Mouse (Mus musculus) liver, embryonic 12.5 days (tissue): ENCODE results near the gene Tagln. TPM values are rescaled to one million over a fixed set of nuclear protein-coding genes. Genes with fewer than 3 reads are reported as not detected.
A peak's percentile ranks its signal among the peaks of the same experiment; 100 is the strongest.

Experiments
- ATAC-seq: fragments of 200-750 bp; cut with Nextera tagmentation; 2 replicates; pipeline ENCODE4 v1.8.0; 2017; ENCODE audit warnings: moderate number of reproducible peaks, mild to moderate bottlenecking, moderate library complexity
- H3K27ac ChIP-seq: fragments of 300-500 bp; sonication (generic); 2 replicates; pipeline ENCODE4 v1.5.1; 2016; ENCODE audit warnings: mild to moderate bottlenecking
- H3K27me3 ChIP-seq: fragments of 300-500 bp; sonication (generic); replicated peaks from 2 replicates; pipeline ENCODE4 v1.6.1; 2016; ENCODE audit warnings: mild to moderate bottlenecking, moderate library complexity
- H3K36me3 ChIP-seq: fragments of 300-500 bp; sonication (generic); 2 replicates; pipeline ENCODE4 v1.6.1; 2016; ENCODE audit warnings: mild to moderate bottlenecking, moderate library complexity
- H3K4me1 ChIP-seq: fragments of 300-500 bp; sonication (generic); 2 replicates; pipeline ENCODE4 v1.6.1; 2016
- H3K4me2 ChIP-seq: fragments of 300-500 bp; sonication (generic); 2 replicates; pipeline ENCODE4 v1.6.1; 2016; ENCODE audit warnings: mild to moderate bottlenecking, moderate library complexity
- H3K4me3 ChIP-seq: fragments of 300-500 bp; sonication (generic); 2 replicates; pipeline ENCODE4 v1.5.1; 2016; ENCODE audit warnings: mild to moderate bottlenecking, moderate library complexity
- H3K9ac ChIP-seq: fragments of 300-500 bp; sonication (generic); 2 replicates; pipeline ENCODE4 v1.6.1; 2016; ENCODE audit warnings: mild to moderate bottlenecking, moderate library complexity
- H3K9me3 ChIP-seq: fragments of 300-500 bp; sonication (generic); replicated peaks from 2 replicates; pipeline ENCODE4 v1.6.1; 2016; ENCODE audit warnings: mild to moderate bottlenecking, moderate library complexity
- WGBS: fragments of 180-500 bp; shearing (Covaris S2); methylation state at CpG from one replicate; pipeline ENCODE4 v1.1.7; 2016; ENCODE audit not compliant: insufficient replicate concordance; 5-methylcytosine and 5-hydroxymethylcytosine counted together
- polyA plus RNA-seq: library from polyadenylated mRNA; unstranded; fragments of >200 nt; fragmentation: Nextera tagmentation; extraction: Ambion mirVana; gene quantifications from 2 replicates; pipeline ENCODE4 v1.2.1, GENCODE M21; 2016

Tagln gene
- polyA plus RNA-seq, 1 experiment from 2014 or later = 9.2 TPM

DNA sequence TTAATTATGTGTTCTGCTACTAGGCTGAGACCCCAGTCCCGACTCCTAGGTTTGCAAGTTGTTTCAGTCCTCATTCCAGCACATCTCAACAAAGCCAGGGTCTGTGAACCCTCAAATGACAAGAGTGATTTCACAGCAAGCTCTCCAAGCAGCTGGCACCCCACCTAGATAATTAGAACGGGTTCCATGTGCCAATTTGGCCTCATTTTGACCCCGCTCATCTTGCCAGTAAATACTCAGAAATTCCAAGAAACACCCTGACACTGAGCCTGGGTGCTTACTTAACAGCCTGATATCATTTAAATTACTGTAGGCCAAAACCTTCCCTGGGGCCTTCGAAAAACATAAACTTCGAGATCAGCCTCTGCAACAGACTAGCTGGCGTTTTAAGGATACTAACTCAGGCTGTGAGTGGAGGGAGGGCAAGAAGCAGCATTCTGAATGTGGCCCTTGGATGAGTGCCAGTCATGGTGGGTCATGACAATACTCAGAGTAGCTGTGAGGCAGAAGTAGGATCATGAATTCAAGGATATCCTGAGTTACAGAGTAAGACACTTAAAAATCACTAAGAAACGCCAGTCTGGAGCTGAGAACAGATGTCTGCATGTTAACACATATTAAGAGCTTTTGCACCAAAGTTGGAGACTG, 22.3 kb upstream of the Tagln start:
- Histone ChIP-seq H3K27me3 (no peaks in the 10 kb centered on the region), H3K4me2 (no peak overlapping the region), H3K4me3 (no peak overlapping the region), H3K36me3 (peaks cover 25% of the 10 kb centered on the region), H3K9me3 (no peaks in the 10 kb centered on the region), H3K4me1 (peaks cover 28% of the 10 kb centered on the region), H3K9ac (no peak overlapping the region), H3K27ac (no peak overlapping the region)
- 72% methylated on average over 7 of the region's 7 CpGs for WGBS
- ATAC-seq = no peak

DNA sequence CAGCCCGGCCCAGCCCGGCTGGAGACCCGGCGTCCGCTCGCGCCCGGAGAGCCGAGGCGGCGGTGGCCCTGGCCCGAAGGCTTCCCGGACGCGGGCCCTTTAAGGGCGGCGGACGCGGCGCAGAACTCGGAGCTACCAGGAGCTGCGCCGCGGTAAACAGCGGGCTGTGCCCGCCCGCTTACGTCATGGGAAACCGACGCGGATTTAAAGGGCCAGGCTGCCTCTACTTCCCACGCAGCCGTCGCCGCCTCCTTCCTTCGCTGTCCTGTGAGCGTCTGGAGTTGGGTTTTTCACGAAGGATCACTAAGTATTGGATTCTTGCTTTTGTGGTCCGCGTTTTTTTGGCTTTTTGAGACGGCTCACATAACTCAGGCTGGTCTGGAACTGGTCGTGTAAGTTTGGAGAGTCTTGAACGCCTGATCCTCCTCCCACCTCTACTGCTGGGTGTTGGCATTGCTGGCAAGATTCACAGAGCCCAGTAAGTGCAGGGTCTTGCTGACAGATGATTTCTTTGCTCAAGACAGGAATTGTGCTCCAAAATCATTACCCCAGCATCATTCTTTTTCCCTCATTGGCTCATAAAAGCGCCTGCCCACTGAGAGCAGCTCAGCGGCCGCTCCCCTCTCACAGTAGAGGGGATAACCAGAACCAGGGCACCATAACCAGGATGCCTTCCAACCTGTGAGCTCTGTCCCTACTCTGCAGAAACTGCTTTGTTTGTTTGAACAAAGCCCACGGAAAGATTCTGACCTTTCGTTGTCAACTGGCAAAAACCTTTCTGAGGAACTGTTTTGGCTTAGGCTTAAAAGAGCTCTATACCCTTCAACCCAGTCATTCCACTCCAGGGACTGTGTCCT, 19.5 kb upstream of the Tagln start, which contains the start of gene Sidt2:
Sidt2 (minus strand) TSS at position 152 of the 857 bp plus-strand sequence.
- peak; percentile 94 for ATAC-seq
- Histone ChIP-seq H3K27ac (peak within 1 kb of the TSS; percentile 90), H3K4me2 (peak within 1 kb of the TSS; percentile 90), H3K9me3 (no peaks in the 10 kb centered on the region), H3K36me3 (peaks cover 28% of the 10 kb centered on the region), H3K9ac (peak within 1 kb of the TSS; percentile 93), H3K4me3 (peak within 1 kb of the TSS; percentile 80), H3K4me1 (peaks cover 35% of the 10 kb centered on the region), H3K27me3 (no peaks in the 10 kb centered on the region)
- 2% methylated on average over 48 of the region's 48 CpGs for WGBS

GRCm38 (mm10) chr9:45954294-45955106, 18.6 kb upstream of the Tagln start:
- peak overlapping the region; percentile 93 for H3K9ac ChIP-seq
- H3K4me1 ChIP-seq = peaks cover 33% of the 10 kb centered on the region
- peak overlapping the region; percentile 80 for H3K4me3 ChIP-seq
- under 1% methylated on average over 59 of the region's 63 CpGs for WGBS
- no peaks in the 10 kb centered on the region for H3K27me3 ChIP-seq
- H3K36me3 ChIP-seq = peaks cover 36% of the 10 kb centered on the region
- H3K4me2 ChIP-seq = peak overlapping the region; percentile 90
- ATAC-seq = peak; percentile 72
- H3K9me3 ChIP-seq = no peaks in the 10 kb centered on the region
- H3K27ac ChIP-seq = peak overlapping the region; percentile 90

DNA sequence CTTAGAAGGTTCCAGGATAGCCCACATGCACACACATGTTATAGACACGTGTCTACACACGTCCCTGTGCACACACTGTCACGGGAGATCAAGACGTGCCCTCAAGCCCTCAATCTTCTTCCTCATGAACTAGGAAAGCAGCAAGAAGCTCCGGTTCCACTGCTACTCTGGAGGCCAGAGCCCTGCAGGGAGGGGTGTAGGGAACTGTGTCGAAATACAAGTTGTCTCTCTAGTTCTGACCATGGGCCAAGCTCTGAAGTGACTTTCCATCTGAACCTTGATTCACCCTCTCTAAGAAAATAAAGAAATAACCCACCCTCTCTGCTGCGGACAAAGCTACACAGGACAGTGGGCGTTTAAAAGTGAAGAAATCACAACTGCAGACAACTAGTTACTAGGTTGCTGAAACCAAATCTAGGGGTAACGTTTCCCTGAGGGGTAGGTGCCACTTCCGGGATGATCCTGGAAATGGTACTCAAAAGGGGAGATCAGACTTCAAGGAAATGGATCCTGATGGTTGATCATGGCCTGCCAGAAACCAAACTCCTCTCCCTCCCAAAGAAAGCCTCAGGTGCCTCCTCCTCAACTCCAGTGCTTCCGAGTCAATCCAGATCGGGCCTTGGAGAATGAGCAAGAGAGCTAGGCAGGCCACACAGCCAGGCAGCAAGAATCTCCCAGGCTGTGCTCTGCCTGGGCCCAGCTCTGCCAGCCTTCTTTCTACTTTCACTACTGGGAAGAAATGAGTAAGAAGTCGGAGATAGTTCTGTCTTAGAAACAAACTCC, 17.8 kb upstream of the Tagln start:
- no peak for ATAC-seq
- 58% methylated on average over 13 of the region's 13 CpGs for WGBS

DNA sequence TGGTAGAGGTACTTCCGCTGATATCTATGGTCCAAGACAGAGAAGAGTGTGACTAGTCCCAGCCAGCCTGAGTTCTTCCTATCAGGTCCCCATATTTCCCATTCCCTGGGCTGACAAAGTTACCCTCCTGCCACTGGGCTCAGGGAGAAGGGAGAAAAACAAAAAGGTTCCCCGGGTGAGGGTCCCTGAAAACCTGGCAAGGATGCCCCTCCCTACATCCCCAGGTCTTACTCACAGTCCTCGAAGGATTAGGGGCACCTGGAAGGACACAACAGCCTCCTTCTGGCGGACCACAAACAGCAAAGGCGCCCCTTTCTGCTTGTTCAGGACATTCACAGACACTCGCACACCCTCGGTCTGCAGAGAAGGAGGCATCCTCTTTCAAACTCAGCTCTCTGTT, 17.0 kb upstream of the Tagln start:
- no peaks in the 10 kb centered on the region for H3K9me3 ChIP-seq
- no peaks in the 10 kb centered on the region for H3K27me3 ChIP-seq
- WGBS = 83% methylated on average over 7 of the region's 7 CpGs
- H3K4me2 ChIP-seq = peak overlapping the region; percentile 90
- no peak for ATAC-seq
- peak overlapping the region; percentile 80 for H3K4me3 ChIP-seq
- H3K36me3 ChIP-seq = peaks cover 52% of the 10 kb centered on the region
- H3K4me1 ChIP-seq = peaks cover 33% of the 10 kb centered on the region
- H3K9ac ChIP-seq = peak overlapping the region; percentile 93; the same call in 1 of the 2 replicates
- H3K27ac ChIP-seq = no peak overlapping the region

More for the DNA sequence above, 17.8 kb upstream of the Tagln start:
- H3K27me3 ChIP-seq = no peaks in the 10 kb centered on the region
- peaks cover 33% of the 10 kb centered on the region for H3K4me1 ChIP-seq
- peak overlapping the region; percentile 80 for H3K4me3 ChIP-seq
- H3K4me2 ChIP-seq = peak overlapping the region; percentile 90
- H3K27ac ChIP-seq = peak overlapping the region; percentile 90
- H3K9me3 ChIP-seq = no peaks in the 10 kb centered on the region
- peaks cover 44% of the 10 kb centered on the region for H3K36me3 ChIP-seq
- peak overlapping the region; percentile 93 for H3K9ac ChIP-seq

- no peak overlapping the region for H3K4me3 ChIP-seq
- H3K27me3 ChIP-seq = no peaks in the 10 kb centered on the region
- ATAC-seq = no peak
- WGBS = 89% methylated on average over 4 of the region's 4 CpGs
- peaks cover 60% of the 10 kb centered on the region for H3K36me3 ChIP-seq
- no peak overlapping the region for H3K4me2 ChIP-seq
- H3K9ac ChIP-seq = no peak overlapping the region
- H3K4me1 ChIP-seq = peaks cover 33% of the 10 kb centered on the region
- H3K9me3 ChIP-seq = no peaks in the 10 kb centered on the region
- no peak overlapping the region for H3K27ac ChIP-seq
These were observed 16.2 kb upstream of the Tagln start for GRCm38 (mm10) chr9:45952057-45952456.

- 80% methylated on average over 10 of the region's 10 CpGs for WGBS
- Histone ChIP-seq H3K9ac (no peak overlapping the region), H3K9me3 (0 out of 2 replicates have a peak, but pooled peaks cover 8% of the 10 kb centered on the region), H3K36me3 (peaks cover 99% of the 10 kb centered on the region), H3K27ac (no peak overlapping the region), H3K27me3 (no peaks in the 10 kb centered on the region), H3K4me3 (no peak overlapping the region), H3K4me1 (peaks cover 47% of the 10 kb centered on the region), H3K4me2 (no peak overlapping the region)
- no peak for ATAC-seq
These were observed 11.0 kb upstream of the Tagln start for GRCm38 (mm10) chr9:45946872-45947183.

- ATAC-seq = no peak
- Histone ChIP-seq H3K27me3 (no peaks in the 10 kb centered on the region), H3K4me1 (peaks cover 52% of the 10 kb centered on the region), H3K4me3 (no peak overlapping the region), H3K9ac (no peak overlapping the region), H3K36me3 (peaks cover 99% of the 10 kb centered on the region), H3K9me3 (0 out of 2 replicates have a peak, but pooled peaks cover 8% of the 10 kb centered on the region), H3K4me2 (no peak overlapping the region), H3K27ac (no peak overlapping the region)
- 84% methylated on average over 16 of the region's 16 CpGs for WGBS
These were observed 10.5 kb upstream of the Tagln start for GRCm38 (mm10) chr9:45946182-45946871.

DNA sequence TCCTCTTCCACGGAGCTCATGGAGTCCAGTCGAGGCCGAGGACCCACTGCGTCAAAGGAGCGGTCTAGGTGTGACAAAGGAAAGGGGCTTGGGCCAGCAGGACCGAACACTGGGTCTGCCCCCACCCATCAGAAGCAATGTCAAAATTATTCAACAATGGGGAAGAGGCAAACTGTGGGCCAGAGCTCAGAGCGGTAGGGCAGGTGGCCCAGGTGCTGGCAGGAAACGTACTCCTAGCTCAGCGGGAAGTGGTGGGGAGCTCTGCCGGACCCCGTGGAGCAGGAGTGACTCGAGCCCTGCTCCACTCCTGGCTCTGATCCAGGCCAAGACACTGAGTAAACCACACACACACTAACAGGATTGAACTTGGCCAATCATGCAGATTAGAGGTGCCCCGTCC, 9.9 kb upstream of the Tagln start:
- H3K4me1 ChIP-seq = peaks cover 56% of the 10 kb centered on the region
- 0 out of 2 replicates have a peak, but pooled peaks cover 8% of the 10 kb centered on the region for H3K9me3 ChIP-seq
- no peak overlapping the region for H3K27ac ChIP-seq
- peaks cover 100% of the 10 kb centered on the region for H3K36me3 ChIP-seq
- 87% methylated on average over 13 of the region's 13 CpGs for WGBS
- H3K4me2 ChIP-seq = no peak overlapping the region
- no peak overlapping the region for H3K9ac ChIP-seq
- ATAC-seq = no peak
- H3K4me3 ChIP-seq = no peak overlapping the region
- H3K27me3 ChIP-seq = no peaks in the 10 kb centered on the region

- peak overlapping the region; percentile 62 for H3K27ac ChIP-seq
- no peak for ATAC-seq
- H3K36me3 ChIP-seq = peaks cover 96% of the 10 kb centered on the region
- H3K9me3 ChIP-seq = 0 out of 2 replicates have a peak, but pooled peaks cover 8% of the 10 kb centered on the region
- peaks cover 50% of the 10 kb centered on the region for H3K4me1 ChIP-seq
- 54% methylated on average over 13 of the region's 13 CpGs for WGBS
- H3K9ac ChIP-seq = no peak overlapping the region
- H3K4me2 ChIP-seq = 0 out of 2 replicates have a peak overlapping the region, but pooled peaks have one; percentile 45
- no peak overlapping the region; the same call in 1 of the 2 replicates for H3K4me3 ChIP-seq
- H3K27me3 ChIP-seq = no peaks in the 10 kb centered on the region
These were observed 8.9 kb upstream of the Tagln start for GRCm38 (mm10) chr9:45944506-45945400.
